Mouse (Mus musculus) retina, embryonic 14.5 days (tissue): ENCODE data around the gene Nkx3-2.

Experiments
- DNase-seq: peaks from one replicate; pipeline ENCODE4 v3.0.0-alpha.2; 2015; ENCODE audit warnings: low spot score

Gene Nkx3-2

DNA sequence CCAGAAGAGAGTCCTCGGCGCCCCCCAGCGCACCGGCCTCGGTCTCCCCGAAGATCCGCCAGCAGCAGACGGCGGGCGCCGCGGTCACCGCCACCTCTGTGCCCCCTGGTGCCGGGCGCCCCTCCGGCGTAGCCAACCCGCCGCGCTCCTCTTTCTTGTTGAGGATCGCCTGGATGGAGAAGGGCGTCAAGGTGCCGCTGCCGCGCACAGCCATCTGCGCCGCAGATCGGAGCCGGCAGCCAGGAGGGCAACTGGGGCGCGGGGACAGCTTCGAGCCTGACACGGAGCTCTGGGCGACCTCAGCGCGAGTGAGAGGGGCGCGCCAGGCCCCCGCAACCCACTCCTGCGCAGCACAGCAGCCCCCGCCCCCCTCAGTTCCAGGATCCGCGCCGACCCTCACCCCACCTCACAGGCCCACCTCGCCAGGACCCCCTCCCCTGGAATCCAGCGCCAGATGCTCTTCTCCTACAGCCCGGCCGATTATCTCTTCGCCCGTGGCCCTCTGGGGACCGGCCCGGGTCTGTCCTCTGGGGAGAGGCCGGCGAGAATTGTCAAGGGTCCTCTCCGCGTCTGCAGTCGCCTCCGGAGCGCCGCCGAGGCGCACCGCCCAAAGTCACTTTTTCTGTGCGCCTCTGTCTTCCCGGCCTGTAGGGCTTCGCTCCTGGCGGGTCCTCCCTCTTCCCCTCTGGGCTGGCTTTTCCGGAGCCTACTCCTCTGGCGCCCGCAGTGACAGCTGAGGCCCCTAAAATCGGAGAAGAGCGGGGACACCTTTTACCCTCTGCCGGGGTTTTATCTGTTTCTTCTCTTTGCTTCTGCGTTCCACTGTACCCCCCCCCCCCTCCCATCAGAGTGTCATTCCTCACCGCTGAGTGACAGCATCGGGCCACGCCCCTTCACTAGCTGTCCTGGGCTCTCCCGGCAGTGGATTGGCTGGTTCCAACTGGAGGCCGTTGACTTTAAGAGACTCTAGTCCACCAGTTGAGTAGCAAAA lies at the start of gene Nkx3-2:
Nkx3-2 (minus strand) TSS at position 771 of the 991 bp plus-strand sequence.
- peak; percentile 65 for DNase-seq

DNA sequence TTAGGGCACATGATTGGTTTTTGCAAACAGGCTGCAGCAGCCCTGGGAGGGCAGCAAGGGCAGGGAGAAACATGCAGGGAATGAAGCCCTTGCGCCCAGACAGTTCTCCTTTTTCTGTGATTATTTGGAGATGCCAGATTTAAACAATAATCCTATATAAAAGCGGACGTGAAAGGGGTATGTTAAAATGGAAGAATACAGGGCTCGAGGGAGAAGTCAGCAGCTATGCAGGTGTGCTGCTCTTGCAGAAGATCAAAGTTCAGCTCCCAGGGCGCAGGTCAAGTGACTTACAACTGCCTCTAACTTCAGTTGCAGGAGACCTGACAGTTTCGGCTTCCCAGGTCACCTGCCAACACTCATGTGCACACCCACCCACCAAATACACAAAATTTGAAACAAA lies 48.2 kb upstream of the Nkx3-2 start:
- no peak for DNase-seq

DNA sequence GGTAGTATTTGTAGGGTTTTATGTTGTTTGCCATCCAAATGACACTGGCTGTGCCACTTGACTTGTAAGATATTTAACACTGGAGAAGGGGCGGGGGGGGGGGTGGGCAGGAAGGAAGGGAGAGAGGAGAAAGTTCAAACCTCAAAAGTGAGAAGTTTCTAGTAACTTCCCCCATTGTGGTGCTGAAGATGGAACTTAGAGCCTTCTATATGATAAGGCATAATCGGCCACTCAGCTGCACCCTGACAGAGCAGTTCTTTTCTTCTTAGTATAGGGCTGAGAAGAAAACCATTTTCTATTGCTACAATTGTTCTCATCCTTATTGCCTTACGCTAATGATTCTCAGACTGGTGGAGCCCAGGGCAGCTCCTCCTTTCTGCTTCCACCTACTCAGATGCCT lies 47.0 kb upstream of the Nkx3-2 start:
- DNase-seq: no peak

- DNase-seq: no peak
Measured at GRCm38 (mm10) chr5:41807383-41807782, 43.1 kb upstream of the Nkx3-2 start.

DNA sequence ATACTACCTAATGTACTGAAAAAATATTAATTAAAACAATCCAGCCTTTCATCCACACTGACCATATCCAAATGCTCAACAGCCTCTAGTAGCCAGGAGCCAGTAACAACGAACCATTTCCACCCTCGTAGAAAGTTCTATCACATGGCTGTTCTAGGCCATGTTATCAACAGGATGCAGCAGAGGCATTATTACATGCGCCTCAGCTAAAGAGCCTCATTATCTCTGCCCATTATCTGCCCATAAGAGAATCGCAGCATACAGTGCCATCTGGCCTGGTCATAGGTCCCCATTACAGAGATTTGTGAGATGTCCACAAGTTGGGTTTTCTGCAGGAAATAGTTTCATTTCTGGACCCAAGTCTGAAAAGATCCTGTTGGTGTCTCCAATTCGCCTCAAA lies 41.9 kb upstream of the Nkx3-2 start:
- DNase-seq: no peak

DNA sequence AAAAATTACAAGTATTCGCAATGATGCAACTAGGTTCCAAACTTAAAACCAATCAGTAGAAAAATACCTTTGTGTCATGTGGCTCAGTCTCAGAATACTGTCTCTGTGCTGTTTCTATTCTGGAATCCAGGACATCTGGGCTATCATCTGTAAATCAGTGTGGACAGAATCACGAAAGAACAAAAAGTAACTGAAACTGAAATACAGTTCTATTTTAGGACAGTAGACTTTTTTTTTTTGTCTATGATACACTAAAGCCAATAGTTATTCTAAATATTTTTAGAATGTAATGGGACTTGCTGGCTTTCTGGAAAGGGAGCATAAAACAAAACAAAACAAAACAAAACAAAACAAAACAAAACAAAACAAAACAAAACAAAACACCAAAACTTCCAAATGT lies 40.8 kb upstream of the Nkx3-2 start:
- no peak for DNase-seq

DNA sequence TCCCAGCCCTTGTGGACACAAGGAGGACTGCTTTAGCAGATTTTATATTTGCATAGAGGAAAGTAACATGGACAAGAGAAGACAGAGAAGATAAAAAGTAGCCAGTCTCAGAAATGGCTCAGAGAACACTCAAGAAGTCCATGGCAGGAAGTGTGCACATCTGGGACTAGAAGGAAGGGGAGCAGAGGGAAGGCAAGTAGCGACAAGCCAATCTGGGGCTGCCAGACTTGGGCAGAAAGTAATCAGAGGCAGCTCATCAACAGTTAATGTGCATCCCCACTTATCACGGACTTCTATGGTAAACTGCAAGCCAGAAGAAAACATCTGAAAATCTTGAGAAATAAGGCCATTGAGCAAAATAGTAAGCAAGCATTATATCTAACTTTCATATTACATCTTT lies 40.3 kb upstream of the Nkx3-2 start:
- DNase-seq: no peak

DNA sequence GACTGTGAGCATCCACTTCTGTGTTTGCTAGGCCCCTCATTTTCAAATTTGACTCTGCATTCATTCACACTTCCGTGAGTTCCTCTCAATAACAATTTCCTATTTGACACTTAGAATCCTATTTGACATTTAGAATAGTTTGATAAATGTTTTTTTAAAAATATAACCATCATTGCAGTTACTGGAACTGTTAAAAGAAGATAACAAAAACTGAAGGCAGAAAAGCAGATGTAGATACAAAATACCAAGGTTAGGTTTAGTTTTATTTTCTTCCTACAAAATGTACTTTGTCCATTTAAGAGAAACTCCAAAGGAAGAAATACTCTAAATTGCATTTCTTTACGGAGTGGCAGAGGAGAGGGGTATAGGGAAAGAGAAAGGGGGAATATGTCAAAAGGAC lies 37.3 kb upstream of the Nkx3-2 start:
- DNase-seq: no peak

DNA sequence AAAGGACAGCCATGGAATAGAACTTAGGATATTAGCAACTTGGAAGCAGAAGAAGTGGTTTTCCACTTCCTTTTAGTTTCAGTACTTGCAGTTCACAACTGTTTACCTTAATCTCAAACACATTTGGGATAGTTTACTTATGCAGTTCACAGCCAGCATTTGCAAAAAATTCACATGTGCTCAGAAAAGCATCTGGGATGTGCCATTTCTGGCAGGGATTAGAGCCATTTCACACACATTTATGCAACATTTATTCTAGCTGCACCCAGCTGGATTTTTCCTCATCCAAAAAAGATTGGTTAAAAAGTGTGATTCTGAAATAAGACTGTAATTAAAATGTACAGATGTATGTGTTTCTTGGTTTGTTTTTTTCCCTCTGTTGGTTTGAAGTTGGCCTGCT lies 30.1 kb upstream of the Nkx3-2 start:
- no peak for DNase-seq

GRCm38 (mm10) chr5:41790517-41790916 lies 26.2 kb upstream of the Nkx3-2 start:
- no peak for DNase-seq

DNA sequence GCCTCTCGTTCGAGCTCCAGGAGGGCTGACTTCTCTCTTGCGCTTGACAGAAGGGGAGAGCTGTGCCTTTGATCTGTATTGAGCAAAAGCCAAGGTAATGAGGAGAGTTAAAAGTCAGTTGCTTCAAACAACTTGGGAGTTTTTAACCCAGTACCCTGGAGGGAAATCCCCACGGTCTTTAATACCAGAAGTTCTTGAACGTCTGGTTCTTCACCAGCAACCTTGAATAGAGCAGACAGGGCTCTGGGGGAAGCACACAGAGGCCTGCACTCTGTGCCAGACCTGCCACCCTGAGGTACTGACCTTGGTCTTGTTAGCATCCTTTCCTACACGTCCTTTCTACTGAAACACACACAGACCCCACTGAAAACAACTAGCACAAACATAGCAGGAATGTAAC lies 24.6 kb upstream of the Nkx3-2 start:
- no peak for DNase-seq

GRCm38 (mm10) chr5:41781890-41782289 lies 17.6 kb upstream of the Nkx3-2 start:
- no peak for DNase-seq

DNA sequence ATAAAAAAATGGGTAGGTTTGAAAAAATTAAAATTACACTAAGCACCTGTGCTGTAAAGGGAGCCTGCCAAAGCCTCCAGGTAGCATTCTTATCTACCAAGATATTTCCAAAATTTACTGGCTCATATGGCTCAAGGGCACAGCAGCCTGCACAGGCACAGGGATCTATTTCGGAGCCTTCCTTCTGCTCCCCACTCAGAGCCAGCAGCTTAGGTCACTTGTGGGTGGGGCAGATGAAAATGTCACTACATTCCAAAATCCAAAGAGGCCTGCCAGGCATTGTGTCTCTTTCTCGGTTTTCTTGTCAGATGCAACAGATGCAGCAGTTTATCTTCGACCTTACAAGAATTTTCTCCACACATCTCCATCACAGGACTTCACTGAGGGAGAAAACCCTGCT lies 15.7 kb upstream of the Nkx3-2 start:
- DNase-seq: no peak

GRCm38 (mm10) chr5:41775728-41776127 lies 11.4 kb upstream of the Nkx3-2 start:
- DNase-seq: no peak

DNA sequence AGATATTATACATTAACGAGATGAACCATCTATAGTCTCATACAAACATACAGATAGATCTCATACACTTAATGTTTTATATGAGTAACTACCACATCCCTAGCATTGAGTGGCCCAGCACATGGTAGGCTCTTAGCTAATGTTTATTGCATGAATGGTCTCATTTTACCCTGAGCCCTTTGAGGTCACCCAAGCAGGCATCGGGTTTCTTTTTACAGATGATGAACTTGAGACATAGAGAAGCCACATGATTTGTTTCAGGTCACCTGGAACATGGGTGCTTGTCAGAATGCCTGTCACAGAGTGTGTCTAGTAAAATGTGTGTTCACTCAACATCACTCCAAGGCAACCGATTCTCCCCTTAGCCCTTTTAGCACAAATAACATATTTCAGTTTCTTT lies 11.0 kb upstream of the Nkx3-2 start:
- no peak for DNase-seq

- peak; percentile 95 for DNase-seq
Measured at GRCm38 (mm10) chr5:41768382-41769040, 4.2 kb upstream of the Nkx3-2 start.

- no peak for DNase-seq
Measured at GRCm38 (mm10) chr5:41767296-41768200, 3.2 kb upstream of the Nkx3-2 start.

GRCm38 (mm10) chr5:41766406-41767010 lies 2.2 kb upstream of the Nkx3-2 start:
- DNase-seq: no peak

DNA sequence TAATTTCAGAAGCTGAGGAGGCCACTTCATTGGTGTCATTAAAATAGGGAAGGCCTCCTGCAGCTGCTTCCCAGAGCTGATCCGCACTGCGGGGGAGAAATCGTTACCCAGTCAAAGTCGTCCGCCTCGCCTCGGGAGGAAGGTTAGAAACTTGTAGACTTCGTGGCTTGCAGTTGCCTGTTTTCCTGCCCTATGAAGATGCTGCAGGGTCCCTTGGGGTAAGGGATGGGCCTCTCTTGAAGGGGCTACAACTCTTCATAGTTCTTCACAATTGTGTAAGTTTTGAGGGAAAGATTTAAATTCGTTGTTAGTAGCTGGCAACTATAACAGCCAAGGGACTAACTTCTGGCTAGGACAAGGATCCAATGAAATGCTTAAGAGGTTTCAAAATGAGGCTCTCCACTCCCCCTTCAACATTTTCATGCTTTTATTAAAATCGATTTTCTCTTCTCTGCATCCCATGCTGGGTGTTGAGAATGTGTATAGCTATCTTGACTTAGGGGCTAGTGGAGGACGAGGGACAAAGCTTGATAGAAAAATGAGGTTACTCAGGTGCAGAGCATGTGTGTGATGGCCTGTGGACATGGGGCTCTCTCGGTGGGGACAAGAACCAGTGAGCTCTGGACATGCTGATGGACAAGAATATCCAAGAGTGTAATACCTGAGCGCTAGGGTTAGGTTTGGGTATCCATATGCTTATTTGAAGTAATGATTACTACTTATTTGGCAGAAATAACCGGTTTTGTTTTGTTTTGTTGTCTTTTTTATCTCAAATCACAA lies 1.5 kb upstream of the Nkx3-2 start:
- DNase-seq: no peak

GRCm38 (mm10) chr5:41762947-41763730 lies 1.2 kb downstream of the Nkx3-2 start:
- no peak for DNase-seq
